Comparison of ENCODE assay signal across 1 mouse cellular context in genomic region chr5:137194488-137195120, GRCm38 (mm10).
TF ChIP-seq lines count a peak whose summit lies in the region.

No protein-coding gene starts in this region.

TF ChIP-seq in MEL, 35 proteins besides CTCF, POLR2A, EP300 and RAD21 (continued from another document):
- TF ChIP-seq POLR2AphosphoS5 (IDR thresholded peaks at IDR 0.05; ENCODE audit: borderline replicate concordance, low read depth, low read length) (no peak), MAX (IDR thresholded peaks at IDR 0.05; ENCODE audit: low read length) (peak; percentile 82; the same call in 1 of the 2 replicates), USF2 (IDR thresholded peaks at IDR 0.05; ENCODE audit: borderline replicate concordance in 1 of 2, insufficient read depth in 1 of 2, low read depth in 1 of 2, low read length in 2 of 2) (peak in 1 of 2 experiments; percentile 59; a peak in 1 of 4 replicates), TCF12 (IDR thresholded peaks at IDR 0.05; ENCODE audit: low read depth, low read length) (peak; percentile 97), NRF1 (IDR thresholded peaks at IDR 0.05; ENCODE audit: insufficient read depth, low read depth, low read length, poor library complexity, severe bottlenecking) (no peak), ZC3H11A (IDR thresholded peaks at IDR 0.05; ENCODE audit: low read depth, low read length) (no peak)
